Mouse (Mus musculus) limb, embryonic 11.5 days (tissue): ENCODE results near the gene Arhgap9. TPM values are rescaled to one million over a fixed set of nuclear protein-coding genes. Genes with fewer than 3 reads are reported as not detected.
"Not testable (repeated sequence)": the region's sequence is repeated elsewhere in the genome, so short reads cannot be mapped to it uniquely, and the experiment has no call there.

ENCODE experiments used
- ATAC-seq: fragments of 200-750 bp; cut with Nextera tagmentation; 2 replicates; pipeline ENCODE4 v1.8.0; 2017; ENCODE audit warnings: low read depth; ENCODE audit not compliant: insufficient number of reproducible peaks, low FRiP score, low TSS enrichment
- DNase-seq: peaks from one replicate; pipeline ENCODE4 v3.0.0-alpha.2; 2015; ENCODE audit warnings: low spot score
- H3K27ac ChIP-seq: fragments of 300-500 bp; sonication (generic); replicated peaks from 2 replicates; pipeline ENCODE4 v1.5.1; 2014; ENCODE audit warnings: low read depth, mild to moderate bottlenecking, low read length
- H3K27me3 ChIP-seq: fragments of 300-500 bp; sonication (generic); 2 replicates; pipeline ENCODE4 v1.6.1; 2014; ENCODE audit warnings: mild to moderate bottlenecking, low read length, mixed read lengths; ENCODE audit not compliant: control insufficient read depth, insufficient read depth
- H3K36me3 ChIP-seq: fragments of 300-500 bp; sonication (generic); 2 replicates; pipeline ENCODE4 v1.6.1; 2014; ENCODE audit warnings: mild to moderate bottlenecking, low read length, moderate library complexity, mixed read lengths; ENCODE audit not compliant: control insufficient read depth, insufficient read depth
- H3K4me1 ChIP-seq: fragments of 300-500 bp; sonication (generic); 2 replicates; pipeline ENCODE4 v1.6.1; 2014; ENCODE audit warnings: low read length, mixed read lengths; ENCODE audit not compliant: control insufficient read depth, insufficient read depth
- H3K4me2 ChIP-seq: fragments of 300-500 bp; sonication (generic); 2 replicates; pipeline ENCODE4 v1.6.1; 2014; ENCODE audit warnings: low read depth, mild to moderate bottlenecking, moderate library complexity; ENCODE audit not compliant: severe bottlenecking
- H3K4me3 ChIP-seq: fragments of 300-500 bp; sonication (generic); 2 replicates; pipeline ENCODE4 v1.5.1; 2014; ENCODE audit warnings: low read depth, low read length
- H3K9ac ChIP-seq: fragments of 300-500 bp; sonication (generic); 2 replicates; pipeline ENCODE4 v1.6.1; 2014; ENCODE audit warnings: mild to moderate bottlenecking, low read length
- H3K9me3 ChIP-seq: fragments of 300-500 bp; sonication (generic); 2 replicates; pipeline ENCODE4 v1.6.1; 2016; ENCODE audit warnings: low read length; ENCODE audit not compliant: control insufficient read depth
- WGBS: fragments of 180-500 bp; shearing (Covaris S2); extraction: QIAGEN DNeasy Blood & Tissue Kit; methylation state at CpG from one replicate; pipeline ENCODE4 v1.1.7; 2014; 5-methylcytosine and 5-hydroxymethylcytosine counted together
- polyA plus RNA-seq: library from polyadenylated mRNA; unstranded; fragments of >200 nt; fragmentation: Nextera tagmentation; extraction: Ambion mirVana; gene quantifications from 2 replicates; pipeline ENCODE4 v1.2.1, GENCODE M21; 2014

Arhgap9 gene
- polyA plus RNA-seq, 1 experiment from 2014 or later = 5.3 TPM

DNA sequence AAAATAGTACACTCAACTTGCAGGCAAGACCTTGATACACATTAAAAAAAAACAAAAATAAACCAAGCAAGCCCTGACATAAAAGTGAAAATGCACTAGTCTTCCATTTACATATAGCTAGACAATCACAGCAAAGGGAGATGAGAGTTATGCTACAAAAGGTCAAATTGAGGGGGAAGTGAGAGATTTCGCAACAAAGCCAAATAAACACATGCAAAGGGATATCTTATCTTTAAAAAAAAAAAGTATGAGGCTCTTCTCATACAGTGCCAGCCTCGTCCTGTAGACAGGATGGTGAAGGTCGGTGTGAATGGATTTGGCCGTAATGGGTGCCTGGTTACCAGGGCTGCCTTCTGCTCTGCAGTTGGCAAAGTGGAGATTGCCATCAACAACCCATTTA is 8.9 kb upstream of the Arhgap9 start:
- 84% methylated on average over 4 of the region's 4 CpGs for WGBS
- no peak for DNase-seq
- Histone ChIP-seq H3K9ac (no peak overlapping the region), H3K27me3 (no peaks in the 10 kb centered on the region), H3K27ac (no peak overlapping the region), H3K4me3 (no peak overlapping the region), H3K36me3 (peaks cover 5% of the 10 kb centered on the region; the same call in 1 of the 2 replicates), H3K9me3 (no peaks in the 10 kb centered on the region), H3K4me2 (no peak overlapping the region), H3K4me1 (peaks cover 6% of the 10 kb centered on the region; the same call in 1 of the 2 replicates)
- no peak for ATAC-seq

DNA sequence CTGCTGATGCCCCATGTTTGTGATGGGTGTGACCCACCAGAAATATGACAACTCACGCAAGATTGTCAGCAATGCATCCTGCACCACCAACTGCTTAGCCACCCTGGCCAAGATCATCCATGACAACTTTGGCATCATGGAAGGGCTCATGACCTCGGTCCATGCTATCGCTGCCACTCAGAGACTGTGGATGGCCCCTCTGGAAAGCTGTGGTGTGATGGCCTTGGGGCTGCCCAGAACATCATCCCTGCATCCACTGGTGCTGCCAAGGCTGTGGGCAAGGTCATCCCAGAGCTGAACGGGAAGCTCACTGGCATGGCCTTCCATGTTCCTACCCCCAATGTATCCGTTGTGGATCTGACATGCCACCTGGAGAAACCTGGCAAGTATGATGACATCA is 8.2 kb upstream of the Arhgap9 start:
- H3K36me3 ChIP-seq, H3K9me3 ChIP-seq, H3K27ac ChIP-seq, H3K4me3 ChIP-seq, H3K4me1 ChIP-seq, H3K4me2 ChIP-seq, H3K9ac ChIP-seq, DNase-seq, ATAC-seq, H3K27me3 ChIP-seq: not testable (repeated sequence)
- 91% methylated on average over 5 of the region's 5 CpGs for WGBS

DNA sequence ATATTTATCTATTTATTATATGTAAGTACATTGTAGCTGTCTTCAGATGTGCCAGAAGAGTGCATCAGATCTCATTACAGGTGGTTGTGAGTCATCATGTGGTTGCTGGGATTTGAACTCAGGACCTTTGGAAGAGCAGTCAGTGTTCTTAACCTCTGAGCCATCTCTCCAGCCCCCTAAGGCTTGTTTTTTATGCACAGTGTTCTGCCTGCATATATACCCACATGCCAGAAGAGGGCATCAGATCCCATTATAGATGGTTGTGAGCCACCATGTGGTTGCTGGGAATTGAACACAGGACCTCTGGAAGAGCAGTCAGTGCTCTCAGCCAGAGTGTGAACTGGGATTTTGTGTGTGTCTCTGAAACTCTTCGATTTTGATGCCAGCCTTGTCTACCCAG is 6.8 kb upstream of the Arhgap9 start:
- H3K9me3 ChIP-seq, H3K4me1 ChIP-seq, H3K4me2 ChIP-seq, H3K27ac ChIP-seq, H3K4me3 ChIP-seq, H3K9ac ChIP-seq, DNase-seq, H3K27me3 ChIP-seq, ATAC-seq, H3K36me3 ChIP-seq: not testable (repeated sequence)
- WGBS = 76% methylated on average over 1 of the region's 1 CpGs

DNA sequence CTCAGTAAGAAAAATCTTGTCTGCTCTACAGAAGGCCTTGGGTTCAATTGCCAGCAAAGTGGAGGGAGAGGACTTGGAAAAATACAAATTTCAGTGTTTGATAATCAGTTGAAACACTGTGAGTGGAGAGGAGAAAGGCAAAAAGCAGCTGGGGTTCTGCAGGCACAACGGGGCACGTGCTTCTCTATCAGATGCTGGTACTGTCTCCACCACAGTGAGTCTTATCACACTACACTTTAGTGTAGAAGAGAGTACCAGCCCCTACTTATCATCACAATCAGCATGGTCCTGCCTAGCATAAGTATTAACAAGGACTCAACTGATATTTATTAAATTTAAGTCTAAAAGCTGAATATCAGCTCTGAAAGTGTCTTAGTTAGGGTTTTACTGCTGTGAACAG is 4.5 kb upstream of the Arhgap9 start:
- Histone ChIP-seq H3K9ac (no peak overlapping the region), H3K9me3 (no peaks in the 10 kb centered on the region)
- WGBS = 87% methylated on average over 2 of the region's 2 CpGs

DNA sequence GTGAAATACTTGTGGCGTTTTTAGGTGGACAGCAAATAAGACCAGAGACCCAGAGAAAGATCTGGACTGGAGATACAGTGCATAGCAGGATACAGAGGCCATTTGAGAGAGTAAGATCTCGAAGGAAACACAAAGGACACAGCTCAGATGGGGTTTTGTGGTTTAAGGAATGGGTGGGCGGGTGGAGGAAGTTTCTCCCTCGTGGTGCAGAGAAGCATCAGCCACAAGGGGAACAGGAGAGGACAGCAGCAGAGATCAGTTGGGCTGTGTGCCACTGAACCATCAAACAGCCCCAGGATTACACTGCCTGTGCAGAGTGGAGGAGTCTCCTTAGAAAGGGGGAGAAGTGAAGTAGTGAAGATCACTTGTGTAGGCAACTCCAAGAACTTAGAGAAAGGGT is 3.8 kb upstream of the Arhgap9 start:
- no peaks in the 10 kb centered on the region for H3K27me3 ChIP-seq
- WGBS = 46% methylated on average over 4 of the region's 4 CpGs
- H3K27ac ChIP-seq = no peak overlapping the region
- H3K9me3 ChIP-seq = no peaks in the 10 kb centered on the region
- no peak overlapping the region for H3K4me3 ChIP-seq
- ATAC-seq (no peak), DNase-seq (no peak)
- no peaks in the 10 kb centered on the region for H3K36me3 ChIP-seq
- H3K4me1 ChIP-seq = no peaks in the 10 kb centered on the region
- H3K9ac ChIP-seq = no peak overlapping the region
- no peak overlapping the region for H3K4me2 ChIP-seq

More for the DNA sequence above, 4.5 kb upstream of the Arhgap9 start:
- no peak overlapping the region for H3K4me3 ChIP-seq
- DNase-seq (no peak), ATAC-seq (no peak)
- no peaks in the 10 kb centered on the region for H3K4me1 ChIP-seq
- no peak overlapping the region for H3K27ac ChIP-seq
- H3K4me2 ChIP-seq = no peak overlapping the region
- H3K27me3 ChIP-seq = no peaks in the 10 kb centered on the region
- no peaks in the 10 kb centered on the region for H3K36me3 ChIP-seq

DNA sequence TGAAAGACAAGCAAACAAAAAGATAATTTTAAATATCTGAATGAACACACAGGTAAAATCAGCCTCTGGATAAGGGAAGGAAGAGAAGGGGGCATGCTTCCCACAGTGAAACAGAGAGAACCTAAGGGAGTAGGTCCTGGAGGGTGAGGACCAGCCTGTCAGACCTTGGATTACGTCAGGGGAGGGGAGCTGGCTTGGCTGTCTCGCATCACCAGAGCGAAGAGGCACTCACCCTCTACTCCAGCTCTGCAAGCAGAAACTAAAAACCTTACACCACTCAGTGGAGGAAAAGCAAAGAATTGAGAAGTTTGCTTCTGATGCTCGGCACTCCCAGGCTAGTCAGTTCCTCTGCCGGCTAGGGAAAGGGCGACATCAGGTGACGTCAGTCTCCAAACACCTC is 1.8 kb upstream of the Arhgap9 start:
- Histone ChIP-seq H3K9ac (no peak overlapping the region), H3K36me3 (no peaks in the 10 kb centered on the region), H3K27ac (no peak overlapping the region), H3K27me3 (no peaks in the 10 kb centered on the region), H3K4me2 (no peak overlapping the region), H3K4me1 (no peaks in the 10 kb centered on the region), H3K4me3 (no peak overlapping the region), H3K9me3 (no peaks in the 10 kb centered on the region)
- DNase-seq (no peak), ATAC-seq (no peak)
- WGBS = 77% methylated on average over 7 of the region's 7 CpGs

DNA sequence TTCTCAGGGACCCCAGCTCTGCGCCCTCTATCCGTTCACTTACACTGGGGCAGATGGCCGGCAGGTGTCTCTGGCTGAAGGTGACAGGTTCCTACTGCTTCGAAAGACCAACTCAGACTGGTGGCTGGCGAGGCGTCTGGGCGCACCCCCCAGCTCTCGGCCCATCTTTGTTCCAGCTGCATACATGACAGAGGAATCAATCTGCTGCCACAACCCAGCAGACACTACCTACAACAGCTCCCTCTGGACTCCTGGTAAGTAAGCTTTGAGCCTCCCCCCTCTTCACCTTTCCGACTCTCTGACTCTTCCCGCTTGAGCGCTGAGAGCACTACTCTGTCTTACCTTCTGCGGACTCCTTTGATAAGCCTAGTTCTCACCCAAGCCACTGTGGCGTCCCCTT is 414 bp downstream of the Arhgap9 start:
- no peaks in the 10 kb centered on the region for H3K9me3 ChIP-seq
- ATAC-seq (no peak), DNase-seq (no peak)
- H3K9ac ChIP-seq = no peak overlapping the region
- H3K36me3 ChIP-seq = no peaks in the 10 kb centered on the region
- H3K27ac ChIP-seq = no peak overlapping the region
- H3K27me3 ChIP-seq = peaks cover 5% of the 10 kb centered on the region; the same call in 1 of the 2 replicates
- peaks cover 13% of the 10 kb centered on the region; the same call in 1 of the 2 replicates for H3K4me1 ChIP-seq
- H3K4me2 ChIP-seq = no peak overlapping the region
- no peak overlapping the region for H3K4me3 ChIP-seq
- 66% methylated on average over 13 of the region's 13 CpGs for WGBS

DNA sequence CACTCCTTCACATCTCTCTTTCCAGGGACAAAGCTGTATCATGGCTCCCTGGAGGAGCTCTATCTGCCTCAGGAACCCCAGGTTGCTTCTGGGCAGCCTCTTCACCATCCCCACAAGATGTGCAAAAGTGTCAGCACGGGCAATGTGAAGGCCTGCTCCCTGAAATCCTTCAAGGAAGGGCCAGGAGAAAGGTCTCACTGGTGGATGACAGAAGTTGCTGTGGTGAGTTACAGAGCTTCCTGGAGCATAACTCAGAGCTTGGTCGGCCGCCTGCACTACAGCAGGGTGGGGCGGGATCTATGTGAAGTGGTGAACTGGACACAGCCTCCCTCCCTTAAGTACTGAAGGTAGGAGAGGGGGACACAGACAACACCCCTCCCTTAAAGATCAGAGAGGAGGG is 905 bp downstream of the Arhgap9 start:
- H3K36me3 ChIP-seq = no peaks in the 10 kb centered on the region
- no peak overlapping the region for H3K4me3 ChIP-seq
- ATAC-seq = no peak
- H3K4me1 ChIP-seq = peaks cover 13% of the 10 kb centered on the region; the same call in 1 of the 2 replicates
- no peak for DNase-seq
- peaks cover 8% of the 10 kb centered on the region for H3K27me3 ChIP-seq
- H3K9ac ChIP-seq = no peak overlapping the region
- 76% methylated on average over 4 of the region's 4 CpGs for WGBS
- no peaks in the 10 kb centered on the region for H3K9me3 ChIP-seq
- no peak overlapping the region for H3K27ac ChIP-seq
- H3K4me2 ChIP-seq = no peak overlapping the region

DNA sequence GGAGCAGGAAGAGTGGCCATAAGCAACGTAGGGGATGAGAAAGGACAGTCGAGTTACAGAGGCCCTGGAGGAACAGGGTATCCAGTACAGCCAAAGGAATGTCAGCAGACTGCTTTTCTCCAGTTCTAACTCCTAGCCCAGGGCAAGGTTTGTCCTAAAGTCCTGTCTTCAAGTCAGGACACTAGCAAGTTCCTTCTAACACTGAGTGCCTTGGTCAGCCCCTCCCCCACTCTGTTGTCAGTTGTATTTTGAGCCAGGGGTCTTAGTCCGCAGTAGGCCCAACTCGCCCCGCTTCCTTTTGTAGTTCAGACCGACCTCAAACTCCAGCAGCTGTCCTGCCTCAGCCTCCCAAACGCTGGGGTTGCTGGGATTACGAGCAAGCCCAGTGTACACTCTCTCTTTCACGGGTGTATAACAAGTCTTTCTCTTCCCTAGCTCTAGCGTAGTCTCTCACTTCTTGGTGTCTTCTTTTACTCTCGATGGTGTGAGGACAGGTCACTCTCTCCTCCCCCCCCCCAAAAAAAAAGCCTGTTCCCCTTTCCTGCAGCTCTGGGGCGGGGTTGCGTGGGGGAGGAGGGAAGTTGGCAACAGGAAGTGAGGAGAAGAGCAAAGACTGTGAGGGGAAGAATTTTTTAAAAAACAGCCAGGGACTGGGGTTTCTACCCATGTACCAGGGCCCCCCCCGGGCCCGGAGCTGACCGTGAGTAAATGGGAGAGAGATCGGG is 1.5 kb downstream of the Arhgap9 start:
- WGBS = 76% methylated on average over 17 of the region's 17 CpGs
- peaks cover 11% of the 10 kb centered on the region for H3K27me3 ChIP-seq

More for the DNA sequence above, 1.5 kb downstream of the Arhgap9 start:
- Histone ChIP-seq H3K4me3 (no peak overlapping the region), H3K36me3 (no peaks in the 10 kb centered on the region), H3K27ac (no peak overlapping the region), H3K4me2 (no peak overlapping the region), H3K9ac (no peak overlapping the region), H3K4me1 (peaks cover 13% of the 10 kb centered on the region; the same call in 1 of the 2 replicates), H3K9me3 (no peaks in the 10 kb centered on the region)
- ATAC-seq = no peak
- DNase-seq = no peak
